Comparison of ENCODE assay signal across 9 mouse cellular contexts in the genomic region with DNA sequence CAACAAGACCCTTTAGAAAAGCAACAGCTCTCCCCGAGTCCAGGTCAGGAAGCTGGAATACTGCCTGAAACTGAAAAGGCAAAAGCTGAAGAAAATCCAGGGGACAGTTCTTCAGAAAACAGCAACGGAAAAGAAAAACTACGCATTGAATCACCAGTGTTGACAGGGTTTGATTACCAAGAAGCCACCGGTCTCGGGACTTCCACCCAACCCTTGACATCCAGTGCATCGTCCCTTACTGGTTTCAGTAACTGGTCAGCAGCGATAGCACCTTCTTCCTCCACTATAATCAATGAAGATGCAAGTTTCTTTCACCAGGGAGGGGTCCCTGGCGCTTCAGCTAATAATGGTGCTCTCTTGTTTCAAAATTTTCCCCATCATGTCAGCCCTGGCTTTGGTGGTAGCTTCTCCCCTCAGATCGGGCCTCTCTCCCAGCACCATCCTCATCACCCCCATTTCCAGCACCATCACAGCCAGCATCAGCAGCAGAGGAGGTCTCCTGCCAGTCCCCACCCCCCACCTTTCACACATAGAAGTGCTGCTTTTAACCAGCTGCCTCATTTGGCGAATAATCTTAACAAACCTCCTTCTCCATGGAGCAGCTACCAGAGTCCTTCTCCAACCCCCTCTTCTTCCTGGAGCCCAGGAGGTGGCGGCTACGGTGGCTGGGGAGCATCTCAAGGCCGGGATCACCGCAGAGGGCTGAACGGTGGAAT. TPM values are rescaled to one million over a fixed set of nuclear protein-coding genes. Genes with fewer than 3 reads are reported as not detected.
DNase-seq lines count a peak whose midpoint lies in the region; ATAC-seq and TF ChIP-seq lines count a peak whose summit lies in the region.
"Had no signal": no experiment of that assay in that cellular context is flagged by ENCODE, and none has a peak within 500 bp of the region (broad histone marks: within the 10 kb centered on the region; RNA-seq: fewer than 3 reads in every experiment).

No protein-coding gene starts in this region.

- no peak for TF ChIP-seq CTCF in cerebellum, adult 2 months (IDR thresholded peaks at IDR 0.05; ENCODE audit: borderline replicate concordance, insufficient read depth, low read depth, low read length)
- TF ChIP-seq CTCF in intestine, postnatal 0 days (IDR thresholded peaks at IDR 0.05; ENCODE audit: low read depth) = no peak

- peak overlapping the region; percentile 80 for H3K27ac ChIP-seq in cerebellum, adult 2 months (ENCODE audit: insufficient read depth, low read length)
- peak overlapping the region; percentile 28; the same call in 1 of the 2 replicates for H3K27ac ChIP-seq in intestine, postnatal 0 days (ENCODE audit: low read depth, low read length)
- no peak overlapping the region for H3K27ac ChIP-seq in limb, embryonic 13.5 days
- H3K27ac ChIP-seq in neural tube, embryonic 14.5 days (ENCODE audit: low read depth, low read length) = peak overlapping the region; percentile 62

- peak overlapping the region; percentile 58 for H3K9ac ChIP-seq in intestine, postnatal 0 days (ENCODE audit: low read depth, low read length)
- H3K9ac ChIP-seq in limb, embryonic 13.5 days = peak overlapping the region; percentile 50
- H3K9ac ChIP-seq in neural tube, embryonic 14.5 days (replicated peaks; ENCODE audit: low read depth, low read length) = peak overlapping the region; percentile 63

- WGBS in cerebellum, adult 2 months = 2% methylated on average over 15 of the region's 15 CpGs
- WGBS in intestine, postnatal 0 days = 47% methylated on average over 15 of the region's 15 CpGs
- 56% methylated on average over 15 of the region's 15 CpGs for WGBS in limb, embryonic 13.5 days
- 39% methylated on average over 15 of the region's 15 CpGs for WGBS in neural tube, embryonic 14.5 days

- H3K27me3 ChIP-seq in megakaryocyte, embryonic 14.5 days (replicated peaks) = no peaks in the 10 kb centered on the region
- H3K27me3 ChIP-seq in cerebellum, adult 2 months (ENCODE audit: control insufficient read depth, insufficient read depth, low read length) = no peaks in the 10 kb centered on the region
- H3K27me3 ChIP-seq in intestine, postnatal 0 days (replicated peaks; ENCODE audit: control insufficient read depth, insufficient read depth, low read length) = no peaks in the 10 kb centered on the region
- no peaks in the 10 kb centered on the region for H3K27me3 ChIP-seq in limb, embryonic 13.5 days
- H3K27me3 ChIP-seq in neural tube, embryonic 14.5 days (ENCODE audit: control insufficient read depth, insufficient read depth, low read length) = no peaks in the 10 kb centered on the region
- H3K27me3 ChIP-seq: Patski had no signal

- H3K9me3 ChIP-seq in megakaryocyte, embryonic 14.5 days = no peaks in the 10 kb centered on the region
- no peaks in the 10 kb centered on the region for H3K9me3 ChIP-seq in intestine, postnatal 0 days (ENCODE audit: control insufficient read depth)
- H3K9me3 ChIP-seq in limb, embryonic 13.5 days = no peaks in the 10 kb centered on the region
- H3K9me3 ChIP-seq in neural tube, embryonic 14.5 days (ENCODE audit: control insufficient read depth, low read length) = no peaks in the 10 kb centered on the region

- TF ChIP-seq POLR2A in cerebellum, adult 2 months (IDR thresholded peaks at IDR 0.05; ENCODE audit: borderline replicate concordance, insufficient read depth, low read length) = no peak

- H3K4me2 ChIP-seq in intestine, postnatal 0 days (replicated peaks; ENCODE audit: low read depth) = peak overlapping the region; percentile 77
- H3K4me2 ChIP-seq in limb, embryonic 13.5 days (replicated peaks) = peak overlapping the region; percentile 60
- H3K4me2 ChIP-seq in neural tube, embryonic 14.5 days (ENCODE audit: low read depth, low read length) = peak overlapping the region; percentile 97

- peak overlapping the region; percentile 94 for H3K4me3 ChIP-seq in megakaryocyte, embryonic 14.5 days (replicated peaks)
- H3K4me3 ChIP-seq in cerebellum, adult 2 months (replicated peaks; ENCODE audit: insufficient read depth, low read depth, low read length) = peak overlapping the region; percentile 95
- H3K4me3 ChIP-seq in intestine, postnatal 0 days (ENCODE audit: low read depth, low read length) = peak overlapping the region; percentile 78
- peak overlapping the region; percentile 32 for H3K4me3 ChIP-seq in limb, embryonic 13.5 days
- peak overlapping the region; percentile 93 for H3K4me3 ChIP-seq in neural tube, embryonic 14.5 days (ENCODE audit: low read depth, low read length)

- DNase-seq in cerebellum, adult 2 months = peak; percentile 55 to 64
- peak; percentile 35 to 48 for DNase-seq in frontal cortex, postnatal 10 days (ENCODE audit: low spot score in 2 of 2)
- DNase-seq in testis, postnatal 10 days (ENCODE audit: low spot score) = no peak

- ATAC-seq in megakaryocyte, adult 5-6 weeks (ENCODE audit: poor library complexity, severe bottlenecking) = no peak
- no peak for ATAC-seq in intestine, postnatal 0 days
- no peak for ATAC-seq in limb, embryonic 13.5 days (ENCODE audit: low FRiP score, low read depth)
- no peak for ATAC-seq in neural tube, embryonic 14.5 days (ENCODE audit: low read depth)
- ATAC-seq: Patski had no signal

- H3K36me3 ChIP-seq in megakaryocyte, embryonic 14.5 days (replicated peaks; ENCODE audit: low read length) = peaks cover 53% of the 10 kb centered on the region
- H3K36me3 ChIP-seq in intestine, postnatal 0 days (ENCODE audit: control insufficient read depth, insufficient read depth) = no peaks in the 10 kb centered on the region
- H3K36me3 ChIP-seq in limb, embryonic 13.5 days = no peaks in the 10 kb centered on the region
- no peaks in the 10 kb centered on the region for H3K36me3 ChIP-seq in neural tube, embryonic 14.5 days (ENCODE audit: control insufficient read depth, insufficient read depth, low read length)

- H3K4me1 ChIP-seq in megakaryocyte, embryonic 14.5 days = peaks cover 30% of the 10 kb centered on the region
- no peaks in the 10 kb centered on the region for H3K4me1 ChIP-seq in cerebellum, adult 2 months (ENCODE audit: control insufficient read depth, insufficient read depth, low read length)
- H3K4me1 ChIP-seq in intestine, postnatal 0 days (replicated peaks; ENCODE audit: control insufficient read depth, insufficient read depth, low read length) = no peaks in the 10 kb centered on the region
- peaks cover 31% of the 10 kb centered on the region for H3K4me1 ChIP-seq in limb, embryonic 13.5 days
- H3K4me1 ChIP-seq in neural tube, embryonic 14.5 days (ENCODE audit: control insufficient read depth, insufficient read depth, low read length) = peaks cover 24% of the 10 kb centered on the region

RNA-seq across cellular contexts. Expression of a gene that starts 0.7 kb away (rescaled TPM):
- 3.9 and 4.8 TPM in 2 replicates for polyA plus RNA-seq in megakaryocyte, embryonic 14.5 days (2012; ENCODE audit: insufficient read depth, low replicate concordance)
- 25.3 and 27.1 TPM in 2 replicates for total RNA-seq in megakaryocyte, adult 5-6 weeks (2015)
- total RNA-seq in megakaryocyte, adult 5-6 weeks (2017) = 17.7 and 22.8 TPM in 2 replicates
- polyA plus RNA-seq in cerebellum, adult 2 months (2012; rRNA removed) = 58.0 and 69.3 TPM in 2 replicates
- polyA plus RNA-seq in intestine, postnatal 0 days (2015; fragmentation: Nextera tagmentation; extraction: Ambion mirVana) = 11.3 and 12.8 TPM in 2 replicates
- 2.3 and 2.4 TPM in 2 replicates for polyA plus RNA-seq in limb, embryonic 13.5 days (2015; fragmentation: Nextera tagmentation; extraction: Ambion mirVana)
- 42.6 and 43.4 TPM in 2 replicates for polyA plus RNA-seq in neural tube, embryonic 14.5 days (2014; fragmentation: Nextera tagmentation; extraction: Ambion mirVana)

Comparison
In these comparisons a context has a peak if more than half of its experiments do, and no peak if none do; other contexts are left out.
1. H3K4me3 ChIP-seq: peak in every context shown above with its lines; median percentile 95 in cerebellum, adult 2 months; 94 in megakaryocyte, embryonic 14.5 days; 93 in neural tube, embryonic 14.5 days; 78 in intestine, postnatal 0 days; 32 in limb, embryonic 13.5 days.